Mouse (Mus musculus) common myeloid progenitor, adult 5-6 weeks (primary cell): ENCODE measurements around the gene Upf3b. TPM values are rescaled to one million over a fixed set of nuclear protein-coding genes. Genes with fewer than 3 reads are reported as not detected.
A peak's percentile ranks its signal among the peaks of the same experiment; 100 is the strongest.
"Not testable (repeated sequence)": the region's sequence is repeated elsewhere in the genome, so short reads cannot be mapped to it uniquely, and the experiment has no call there.

Experiments used
- ATAC-seq: replicated peaks from 2 replicates; pipeline ENCODE4 v1.8.0; 2016; ENCODE audit warnings: low read depth, mild to moderate bottlenecking, moderate TSS enrichment, inconsistent platforms; ENCODE audit not compliant: poor library complexity, severe bottlenecking
- total RNA-seq: library from RNA; stranded (forward); fragments of 200-1000, 187-1606 nt; gene quantifications from 2 replicates; pipeline ENCODE4 v1.2.3, GENCODE M21; 2017

Upf3b gene
- total RNA-seq, 1 experiment from 2014 or later, result 65.3 TPM

GRCm38 (mm10) chrX:37081194-37081593, 28.9 kb downstream of the Upf3b start:
- ATAC-seq, result no peak

DNA sequence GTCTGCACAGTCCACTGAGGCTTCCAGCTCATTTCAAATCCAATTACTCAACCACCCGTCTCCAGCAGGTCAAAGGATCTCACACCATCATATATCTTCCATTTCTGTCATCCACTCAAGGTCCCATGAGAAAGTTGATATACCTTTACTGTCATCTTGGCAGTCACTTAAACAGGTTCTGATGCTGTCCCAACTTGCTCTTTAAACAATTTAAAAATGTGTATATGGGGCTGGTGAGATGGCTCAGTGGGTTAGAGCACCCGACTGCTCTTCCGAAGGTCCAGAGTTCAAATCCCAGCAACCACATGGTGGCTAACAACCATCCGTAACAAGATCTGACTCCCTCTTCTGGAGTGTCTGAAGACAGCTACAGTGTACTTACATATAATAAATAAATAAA, 29.8 kb downstream of the Upf3b start:
- ATAC-seq, result not testable (repeated sequence)

- ATAC-seq, result no peak
Measured at GRCm38 (mm10) chrX:37076651-37077050, 33.5 kb downstream of the Upf3b start.

GRCm38 (mm10) chrX:37074262-37074892, 35.7 kb downstream of the Upf3b start:
- ATAC-seq, result peak; percentile 71; the same call in 1 of the 2 replicates

DNA sequence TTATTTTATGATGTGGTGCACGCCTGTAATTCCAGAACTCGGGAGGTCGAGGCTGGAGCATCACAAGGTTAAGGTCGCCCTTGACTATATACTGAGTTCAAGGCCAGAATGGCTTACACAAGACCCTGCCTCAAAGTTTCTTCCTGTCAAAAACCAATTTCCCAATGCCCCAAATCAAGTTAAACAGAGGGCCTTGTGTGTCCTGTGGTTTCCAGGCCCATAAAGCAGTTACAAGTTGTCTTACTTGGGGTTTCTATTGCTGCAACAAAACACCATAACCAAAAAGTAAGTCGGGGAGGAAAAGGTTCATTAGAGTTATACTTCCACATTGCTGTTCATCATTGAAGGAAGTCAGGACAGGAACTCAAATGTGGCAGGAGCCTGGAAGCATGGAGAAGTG, 41.4 kb downstream of the Upf3b start:
- no peak for ATAC-seq

DNA sequence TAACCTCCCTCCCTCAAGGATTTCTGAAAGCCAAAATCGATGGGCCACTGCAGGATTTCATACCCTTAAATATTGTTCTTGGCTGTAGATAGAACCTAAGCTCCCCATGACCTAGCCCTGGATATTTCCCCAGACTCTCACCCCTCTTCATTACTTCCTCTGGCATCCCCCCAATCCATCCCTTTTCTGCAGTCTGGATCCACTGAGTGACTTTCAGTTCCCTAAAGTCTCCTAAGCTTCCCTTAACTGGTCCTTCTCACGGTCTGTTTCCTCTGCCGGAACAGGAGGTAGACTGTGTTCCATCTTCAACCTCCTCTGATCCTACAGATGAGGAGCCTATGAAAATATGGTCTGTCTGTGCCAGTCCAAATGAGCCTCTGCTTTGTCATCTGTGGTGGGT, 42.8 kb downstream of the Upf3b start:
- peak; percentile 62 for ATAC-seq

GRCm38 (mm10) chrX:37063902-37064301, 46.2 kb downstream of the Upf3b start:
- ATAC-seq, result peak; percentile 65; the same call in 1 of the 2 replicates

GRCm38 (mm10) chrX:37048890-37049823, 61.0 kb downstream of the Upf3b start:
- 0 out of 2 replicates have a peak, but pooled peaks have one; percentile 30 for ATAC-seq

- ATAC-seq, result peak; percentile 63
Measured at GRCm38 (mm10) chrX:37048066-37048889, 61.8 kb downstream of the Upf3b start, which contains the start of gene Sowahd. Gene Sowahd, plus strand, starts transcription at chrX:37048845.

DNA sequence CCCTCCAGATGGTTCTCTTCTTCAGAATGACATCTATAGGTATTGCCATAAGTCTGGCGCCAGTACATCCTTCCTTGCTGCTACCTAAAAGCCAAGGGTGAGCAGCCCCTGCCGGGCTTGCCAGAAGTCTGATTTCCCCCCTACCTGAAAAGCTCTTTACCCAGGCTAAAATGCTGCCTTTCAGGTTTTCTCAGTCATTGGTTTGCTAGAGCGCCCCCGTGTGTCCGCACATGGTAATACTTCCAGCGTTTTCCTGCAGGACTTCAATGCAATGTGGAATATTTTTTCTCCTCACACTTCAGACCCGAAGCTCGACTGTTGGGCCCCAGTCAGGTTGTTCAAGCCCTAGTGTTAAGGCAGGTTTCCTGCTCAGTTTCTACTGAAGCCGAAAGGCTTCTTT, 67.4 kb downstream of the Upf3b start:
- no peak; the same call in 1 of the 2 replicates for ATAC-seq

Other genes starting within 250 kb of the Upf3b start
- 13.8 and 19.4 TPM in 2 replicates for gene Ube2a, start 236.4 kb downstream of the Upf3b start, total RNA-seq
- gene C330007P06Rik, start 236.2 kb downstream of the Upf3b start, total RNA-seq, result 55.6 TPM in 2 replicates
- gene Nkrf, start 207.4 kb downstream of the Upf3b start, total RNA-seq, result 18.5 and 20.6 TPM in 2 replicates
- gene Sept6, start 118.5 kb downstream of the Upf3b start, total RNA-seq, result 66.4 and 77.8 TPM in 2 replicates
- not detected in 2 replicates for gene Sowahd, start 61.5 kb downstream of the Upf3b start, total RNA-seq
- 5,370 and 6,793 TPM in 2 replicates for gene Rpl39, start 24.9 kb downstream of the Upf3b start, total RNA-seq
- 47.3 and 57.4 TPM in 2 replicates for gene Nkap, start 16.5 kb upstream of the Upf3b start, total RNA-seq
- gene Akap14, start 58.5 kb upstream of the Upf3b start, total RNA-seq, result not detected in 2 replicates
- 64.9 and 72.3 TPM in 2 replicates for gene Ndufa1, start 80.8 kb upstream of the Upf3b start, total RNA-seq
- gene Rnf113a1, start 80.9 kb upstream of the Upf3b start, total RNA-seq, result 3.2 and 7.1 TPM in 2 replicates
- not detected in 2 replicates for gene Gm9, start 100.7 kb upstream of the Upf3b start, total RNA-seq
- gene Rhox1, start 111.9 kb upstream of the Upf3b start, total RNA-seq, result not detected in 2 replicates
- not detected in 2 replicates for gene Rhox2a, start 134.7 kb upstream of the Upf3b start, total RNA-seq
- not detected in 2 replicates for gene Rhox3a, start 139.6 kb upstream of the Upf3b start, total RNA-seq
- gene Rhox4a, start 155.0 kb upstream of the Upf3b start, total RNA-seq, result not detected in 2 replicates